Mouse (Mus musculus): ENCODE data around the gene Hist1h2bk. TPM values are rescaled to one million over a fixed set of nuclear protein-coding genes. Genes with fewer than 3 reads are reported as not detected.
"Not testable (repeated sequence)": the region's sequence is repeated elsewhere in the genome, so short reads cannot be mapped to it uniquely, and the experiment has no call there.

Gene Hist1h2bk
- polyA plus RNA-seq (2016; fragmentation: Nextera tagmentation; extraction: Ambion mirVana), result 9.4 and 9.7 TPM in 2 replicates

DNA sequence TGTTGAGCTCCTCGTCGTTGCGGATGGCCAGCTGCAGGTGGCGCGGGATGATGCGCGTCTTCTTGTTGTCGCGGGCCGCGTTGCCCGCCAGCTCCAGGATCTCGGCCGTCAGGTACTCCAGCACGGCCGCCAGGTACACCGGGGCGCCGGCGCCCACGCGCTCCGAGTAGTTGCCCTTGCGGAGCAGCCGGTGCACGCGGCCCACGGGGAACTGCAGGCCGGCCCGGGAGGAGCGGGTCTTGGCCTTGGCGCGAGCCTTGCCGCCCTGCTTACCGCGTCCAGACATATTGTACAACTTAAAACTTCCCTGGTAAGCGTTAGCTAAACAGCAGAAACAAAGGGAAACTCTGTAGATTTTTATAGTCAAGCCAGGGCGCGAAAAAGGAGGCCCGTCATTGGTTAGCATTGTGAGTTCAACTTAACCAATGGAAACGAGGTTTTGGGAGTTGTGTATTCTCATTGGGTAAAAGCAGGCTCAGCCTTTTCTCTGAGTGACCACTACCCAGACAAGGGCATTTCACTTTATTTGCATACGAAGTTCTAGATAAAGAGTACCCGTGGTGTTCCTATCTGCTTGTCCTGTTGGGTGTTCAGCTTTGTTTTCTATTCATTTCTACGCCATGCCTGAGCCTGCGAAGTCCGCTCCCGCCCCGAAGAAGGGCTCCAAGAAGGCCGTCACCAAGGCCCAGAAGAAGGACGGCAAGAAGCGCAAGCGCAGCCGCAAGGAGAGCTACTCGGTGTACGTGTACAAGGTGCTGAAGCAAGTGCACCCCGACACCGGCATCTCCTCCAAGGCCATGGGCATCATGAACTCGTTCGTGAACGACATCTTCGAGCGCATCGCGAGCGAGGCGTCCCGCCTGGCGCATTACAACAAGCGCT, at the start of gene Hist1h2bk, which contains the start of gene Hist1h2ah:
Hist1h2bk (plus strand) TSS at position 604 of the 882 bp plus-strand sequence.
Hist1h2ah (minus strand) TSS at position 302 of the 882 bp plus-strand sequence.
- not testable (repeated sequence) for H3K36me3 ChIP-seq; H3K9me3 ChIP-seq (replicated peaks); H3K27me3 ChIP-seq (ENCODE audit: low read depth, poor library complexity, severe bottlenecking)
- Histone ChIP-seq H3K4me1 (peaks cover 39% of the 10 kb centered on the region), H3K4me3 (peak within 1 kb of the TSS; percentile 58), H3K27ac (replicated peaks) (peak within 1 kb of the TSS; percentile 95)
- WGBS, result 1% methylated on average over 28 of the region's 69 CpGs
- peak; percentile 87 for DNase-seq (ENCODE audit: low spot score)

- WGBS, result 81% methylated on average over 5 of the region's 5 CpGs
- Histone ChIP-seq H3K4me1 (peaks cover 32% of the 10 kb centered on the region), H3K4me3 (no peak overlapping the region), H3K9me3 (replicated peaks) (no peaks in the 10 kb centered on the region), H3K36me3 (no peaks in the 10 kb centered on the region), H3K27ac (replicated peaks) (no peak overlapping the region), H3K27me3 (ENCODE audit: low read depth, poor library complexity, severe bottlenecking) (peaks cover 72% of the 10 kb centered on the region)
- no peak for DNase-seq (ENCODE audit: low spot score)
Measured at GRCm38 (mm10) chr13:21992550-21992949, 43.1 kb upstream of the Hist1h2bk start.

DNA sequence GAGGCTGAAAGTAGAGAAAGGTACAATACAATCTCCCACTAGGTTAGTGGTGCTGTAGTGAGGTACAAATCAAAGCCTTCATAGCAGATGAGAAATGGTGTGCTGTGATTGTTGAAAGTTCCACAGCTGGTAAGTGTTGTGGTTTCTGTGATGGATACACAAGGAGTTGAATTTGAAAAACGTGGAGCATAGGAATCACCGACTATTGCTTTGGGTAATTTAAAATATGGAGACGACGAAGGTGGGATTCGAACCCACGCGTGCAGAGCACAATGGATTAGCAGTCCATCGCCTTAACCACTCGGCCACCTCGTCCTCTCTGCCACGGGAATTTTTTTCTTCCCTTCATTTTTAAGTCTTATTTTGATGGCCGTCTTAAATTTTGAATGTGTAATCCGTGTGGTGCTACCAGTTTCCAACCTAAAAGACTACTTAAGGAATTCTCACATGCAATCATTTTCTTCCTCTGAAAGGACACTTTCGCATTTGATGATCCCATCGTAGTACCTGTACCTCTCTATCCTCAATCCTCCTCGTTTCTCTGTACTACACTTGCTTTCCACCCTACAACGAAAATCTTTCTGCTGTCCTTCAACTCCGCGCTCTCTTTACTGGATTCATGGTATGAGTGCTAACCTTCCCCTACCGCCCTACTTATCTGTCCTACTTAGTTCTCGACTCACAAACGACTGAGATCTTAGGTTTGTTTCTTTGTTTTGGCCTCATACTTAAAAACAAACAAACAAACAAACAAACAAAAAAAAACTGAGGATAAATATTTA, 41.5 kb upstream of the Hist1h2bk start:
- no peaks in the 10 kb centered on the region for H3K9me3 ChIP-seq (replicated peaks)
- peaks cover 35% of the 10 kb centered on the region for H3K4me1 ChIP-seq
- H3K36me3 ChIP-seq, result no peaks in the 10 kb centered on the region
- H3K27ac ChIP-seq (replicated peaks), result no peak overlapping the region
- peak overlapping the region; percentile 55 for H3K4me3 ChIP-seq
- peaks cover 78% of the 10 kb centered on the region for H3K27me3 ChIP-seq (ENCODE audit: low read depth, poor library complexity, severe bottlenecking)
- WGBS, result 0% methylated on average over 22 of the region's 22 CpGs
- peak; percentile 76 for DNase-seq (ENCODE audit: low spot score)

GRCm38 (mm10) chr13:21994896-21995295, 40.8 kb upstream of the Hist1h2bk start:
- no peak overlapping the region for H3K27ac ChIP-seq (replicated peaks)
- H3K4me3 ChIP-seq, result peak overlapping the region; percentile 55
- DNase-seq (ENCODE audit: low spot score), result no peak
- peaks cover 86% of the 10 kb centered on the region for H3K27me3 ChIP-seq (ENCODE audit: low read depth, poor library complexity, severe bottlenecking)
- peaks cover 35% of the 10 kb centered on the region for H3K4me1 ChIP-seq
- H3K36me3 ChIP-seq, result no peaks in the 10 kb centered on the region
- H3K9me3 ChIP-seq (replicated peaks), result no peaks in the 10 kb centered on the region
- 3% methylated on average over 8 of the region's 8 CpGs for WGBS

DNA sequence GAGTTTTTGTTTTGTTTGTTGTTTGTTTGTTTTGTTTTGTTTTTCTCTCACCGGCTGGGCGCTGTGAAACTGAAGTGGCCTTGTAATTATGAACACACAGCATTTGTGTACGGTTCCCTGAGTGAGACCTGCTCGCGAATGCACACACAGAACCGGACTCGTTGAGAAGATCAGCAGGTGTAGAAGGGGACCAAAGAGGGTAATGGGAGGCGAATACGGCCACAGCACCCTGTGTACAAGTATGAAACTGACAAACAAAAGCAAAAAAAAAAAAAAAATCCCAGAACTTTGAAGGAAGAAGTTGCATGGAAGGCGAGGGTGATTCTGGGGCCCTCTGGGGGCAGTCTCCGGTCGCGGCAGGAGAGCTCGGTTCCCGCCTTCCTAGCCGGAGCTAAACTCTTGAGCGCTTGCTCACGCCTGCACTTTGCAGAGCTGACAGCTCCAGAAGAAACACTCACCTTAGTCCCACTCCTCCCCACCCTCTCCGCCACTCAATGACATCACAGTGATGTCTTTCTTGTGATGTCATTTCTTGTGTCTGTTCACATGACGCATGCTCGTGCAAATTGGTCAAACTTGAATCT, 40.2 kb upstream of the Hist1h2bk start:
- peak overlapping the region; percentile 55 for H3K4me3 ChIP-seq
- H3K36me3 ChIP-seq, result no peaks in the 10 kb centered on the region
- DNase-seq (ENCODE audit: low spot score), result peak; percentile 70
- H3K9me3 ChIP-seq (replicated peaks), result no peaks in the 10 kb centered on the region
- H3K27me3 ChIP-seq (ENCODE audit: low read depth, poor library complexity, severe bottlenecking), result peaks cover 88% of the 10 kb centered on the region
- peaks cover 35% of the 10 kb centered on the region for H3K4me1 ChIP-seq
- H3K27ac ChIP-seq (replicated peaks), result no peak overlapping the region
- 1% methylated on average over 21 of the region's 21 CpGs for WGBS

- Histone ChIP-seq H3K27me3 (ENCODE audit: low read depth, poor library complexity, severe bottlenecking) (peaks cover 90% of the 10 kb centered on the region), H3K4me1 (peaks cover 35% of the 10 kb centered on the region), H3K4me3 (peak overlapping the region; percentile 55), H3K27ac (replicated peaks) (no peak overlapping the region), H3K9me3 (replicated peaks) (no peaks in the 10 kb centered on the region), H3K36me3 (no peaks in the 10 kb centered on the region)
- WGBS, result 4% methylated on average over 12 of the region's 12 CpGs
- peak; percentile 82 for DNase-seq (ENCODE audit: low spot score)
Measured at GRCm38 (mm10) chr13:21996101-21996839, 39.4 kb upstream of the Hist1h2bk start.

DNA sequence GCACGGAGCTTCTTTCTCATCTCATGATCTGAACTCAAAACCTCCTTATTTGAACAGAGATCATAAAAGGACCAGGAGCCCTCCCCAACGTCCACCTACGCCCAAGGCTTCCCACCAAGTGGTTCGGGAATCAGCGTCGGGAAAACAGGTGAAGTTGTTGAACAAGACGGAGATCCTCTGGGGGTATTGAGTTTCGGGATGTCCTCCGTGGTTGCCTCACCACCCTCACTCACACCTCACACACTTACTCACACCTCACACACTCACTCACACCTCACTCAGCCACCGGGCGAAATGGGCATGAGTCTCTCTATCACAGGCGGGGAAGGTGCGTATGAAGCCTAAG, 38.9 kb upstream of the Hist1h2bk start:
- Histone ChIP-seq H3K27ac (replicated peaks) (no peak overlapping the region), H3K9me3 (replicated peaks) (no peaks in the 10 kb centered on the region), H3K36me3 (no peaks in the 10 kb centered on the region), H3K4me1 (peaks cover 35% of the 10 kb centered on the region), H3K27me3 (ENCODE audit: low read depth, poor library complexity, severe bottlenecking) (peaks cover 90% of the 10 kb centered on the region), H3K4me3 (peak overlapping the region; percentile 55)
- WGBS, result under 1% methylated on average over 13 of the region's 13 CpGs
- no peak for DNase-seq (ENCODE audit: low spot score)

DNA sequence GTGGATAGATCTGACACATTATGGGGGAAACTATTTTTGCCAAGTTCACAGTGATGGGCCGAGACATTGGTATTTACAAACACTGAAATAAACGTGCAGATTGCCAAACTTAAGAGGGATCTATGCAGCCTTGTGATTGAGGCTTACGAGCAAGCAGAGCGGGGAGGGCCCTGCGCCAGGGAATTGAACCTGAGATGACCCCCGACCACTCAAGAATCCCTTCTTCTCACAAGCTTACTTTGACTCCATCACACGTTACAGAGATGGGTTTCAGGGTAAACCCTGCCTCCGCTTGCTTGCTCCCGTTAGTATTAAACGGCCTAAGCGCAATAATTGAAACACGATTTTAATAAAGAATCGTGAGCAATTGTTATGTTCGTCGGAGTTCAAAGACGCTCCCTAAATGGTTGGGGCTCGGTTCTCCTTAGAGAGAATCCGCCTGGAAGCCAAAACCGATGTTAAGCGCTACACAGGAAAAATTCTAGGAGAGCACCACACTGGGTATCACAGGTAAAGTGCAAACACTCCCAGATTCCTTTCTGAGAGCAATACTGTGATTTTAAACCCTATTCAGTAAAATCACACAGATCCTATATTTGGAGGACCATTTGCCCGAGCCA, 38.4 kb upstream of the Hist1h2bk start:
- WGBS, result under 1% methylated on average over 21 of the region's 21 CpGs
- Histone ChIP-seq H3K9me3 (replicated peaks) (no peaks in the 10 kb centered on the region), H3K27me3 (ENCODE audit: low read depth, poor library complexity, severe bottlenecking) (peaks cover 93% of the 10 kb centered on the region), H3K4me1 (peaks cover 35% of the 10 kb centered on the region), H3K27ac (replicated peaks) (no peak overlapping the region), H3K36me3 (no peaks in the 10 kb centered on the region), H3K4me3 (peak overlapping the region; percentile 55)
- DNase-seq (ENCODE audit: low spot score), result peak; percentile 30

DNA sequence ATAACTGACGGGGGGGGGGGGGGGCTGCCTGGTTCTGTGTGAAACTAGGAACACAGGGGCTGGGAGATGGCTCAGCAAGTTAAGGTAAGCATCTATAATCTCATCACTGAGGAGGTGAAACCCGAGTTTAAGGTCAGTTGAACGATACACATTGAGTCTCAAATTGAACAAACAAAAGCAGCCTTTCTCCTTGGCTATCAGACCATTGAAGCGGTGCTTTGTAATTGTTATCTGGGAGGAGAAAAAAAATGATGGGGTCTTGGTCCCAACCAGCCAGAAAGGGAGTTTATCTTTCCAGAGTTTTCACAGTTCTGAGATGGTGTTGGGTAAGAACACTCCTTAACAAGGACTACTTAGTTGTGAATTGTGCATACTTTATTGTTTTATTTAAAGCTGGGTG, 37.8 kb upstream of the Hist1h2bk start:
- Histone ChIP-seq H3K27me3 (ENCODE audit: low read depth, poor library complexity, severe bottlenecking) (peaks cover 95% of the 10 kb centered on the region), H3K4me1 (peaks cover 35% of the 10 kb centered on the region), H3K36me3 (no peaks in the 10 kb centered on the region), H3K9me3 (replicated peaks) (no peaks in the 10 kb centered on the region), H3K4me3 (peak overlapping the region; percentile 55), H3K27ac (replicated peaks) (no peak overlapping the region)
- WGBS, result 4% methylated on average over 4 of the region's 4 CpGs
- DNase-seq (ENCODE audit: low spot score), result no peak

DNA sequence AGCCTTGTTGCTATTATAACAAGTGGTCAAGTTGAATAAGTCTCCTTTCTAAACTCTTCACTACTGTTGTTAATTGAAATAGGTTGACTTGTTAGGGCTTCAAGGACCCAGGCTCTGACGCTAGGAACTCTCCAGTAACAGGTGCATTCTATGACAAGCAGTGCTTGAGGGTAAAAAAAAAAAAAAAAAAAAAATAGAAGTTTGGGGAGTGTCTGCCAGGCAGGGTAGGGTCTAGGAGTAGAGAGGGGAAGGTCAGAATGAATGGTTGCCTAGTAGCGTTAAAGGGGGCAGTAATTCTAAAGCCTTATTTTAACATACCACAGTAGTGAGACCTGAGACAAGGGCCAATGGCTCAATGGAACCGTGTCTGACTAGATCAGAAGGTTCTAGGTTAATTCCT, 37.3 kb upstream of the Hist1h2bk start:
- Histone ChIP-seq H3K4me3 (no peak overlapping the region), H3K4me1 (peaks cover 35% of the 10 kb centered on the region), H3K9me3 (replicated peaks) (no peaks in the 10 kb centered on the region), H3K36me3 (no peaks in the 10 kb centered on the region), H3K27me3 (ENCODE audit: low read depth, poor library complexity, severe bottlenecking) (peaks cover 96% of the 10 kb centered on the region), H3K27ac (replicated peaks) (no peak overlapping the region)
- WGBS, result 18% methylated on average over 3 of the region's 3 CpGs
- peak; percentile 12 for DNase-seq (ENCODE audit: low spot score)

DNA sequence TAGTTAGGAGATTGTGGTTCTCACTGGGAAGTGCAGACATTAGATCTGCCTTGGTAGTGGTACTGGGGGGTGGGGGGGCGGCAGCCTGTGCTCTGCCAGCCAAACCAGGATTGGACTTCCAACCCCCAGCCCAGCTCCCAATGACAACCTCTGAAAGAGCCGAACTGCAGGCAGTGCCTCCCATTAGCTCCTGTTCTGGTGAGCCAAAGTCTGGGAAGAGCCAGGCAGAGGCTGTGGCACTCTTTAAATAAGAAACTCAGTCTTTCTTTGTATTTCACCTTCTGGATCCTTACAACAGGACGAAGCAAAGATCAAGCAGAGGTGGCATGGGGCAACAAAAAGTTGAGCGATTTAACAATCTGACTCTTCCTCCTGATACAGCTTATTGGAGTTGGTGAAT, 36.5 kb upstream of the Hist1h2bk start:
- WGBS, result 33% methylated on average over 4 of the region's 4 CpGs
- DNase-seq (ENCODE audit: low spot score), result no peak

DNA sequence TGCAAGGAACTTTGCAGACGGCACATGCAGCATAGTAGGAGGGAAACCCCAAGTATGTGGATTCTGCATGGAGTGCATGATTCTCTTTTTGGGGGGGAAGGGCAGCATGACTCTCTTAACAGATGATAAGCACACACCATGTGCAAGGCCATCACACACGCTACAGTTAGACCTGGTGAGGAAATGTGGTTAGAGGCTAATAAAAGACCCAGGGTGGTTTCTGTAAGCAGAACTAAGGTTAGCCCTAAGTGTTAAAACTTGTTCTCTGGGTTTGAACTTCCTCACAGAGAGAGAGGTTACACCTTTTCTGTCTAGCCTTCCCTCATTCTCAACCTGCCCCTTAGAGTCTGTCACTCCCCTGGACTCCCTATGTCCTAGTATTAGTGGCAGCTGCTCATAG, 34.3 kb upstream of the Hist1h2bk start:
- WGBS, result 55% methylated on average over 2 of the region's 2 CpGs
- DNase-seq (ENCODE audit: low spot score), result no peak
- Histone ChIP-seq H3K4me3 (no peak overlapping the region), H3K36me3 (no peaks in the 10 kb centered on the region), H3K27me3 (ENCODE audit: low read depth, poor library complexity, severe bottlenecking) (peaks cover 100% of the 10 kb centered on the region), H3K4me1 (peaks cover 24% of the 10 kb centered on the region), H3K27ac (replicated peaks) (no peak overlapping the region), H3K9me3 (replicated peaks) (no peaks in the 10 kb centered on the region)

More for the DNA sequence above, 36.5 kb upstream of the Hist1h2bk start:
- H3K4me1 ChIP-seq, result peaks cover 35% of the 10 kb centered on the region
- no peak overlapping the region for H3K27ac ChIP-seq (replicated peaks)
- H3K9me3 ChIP-seq (replicated peaks), result no peaks in the 10 kb centered on the region
- H3K27me3 ChIP-seq (ENCODE audit: low read depth, poor library complexity, severe bottlenecking), result peaks cover 96% of the 10 kb centered on the region
- no peaks in the 10 kb centered on the region for H3K36me3 ChIP-seq
- no peak overlapping the region for H3K4me3 ChIP-seq
